Comparison of ENCODE assay signal across 8 mouse cellular contexts in the genomic region with DNA sequence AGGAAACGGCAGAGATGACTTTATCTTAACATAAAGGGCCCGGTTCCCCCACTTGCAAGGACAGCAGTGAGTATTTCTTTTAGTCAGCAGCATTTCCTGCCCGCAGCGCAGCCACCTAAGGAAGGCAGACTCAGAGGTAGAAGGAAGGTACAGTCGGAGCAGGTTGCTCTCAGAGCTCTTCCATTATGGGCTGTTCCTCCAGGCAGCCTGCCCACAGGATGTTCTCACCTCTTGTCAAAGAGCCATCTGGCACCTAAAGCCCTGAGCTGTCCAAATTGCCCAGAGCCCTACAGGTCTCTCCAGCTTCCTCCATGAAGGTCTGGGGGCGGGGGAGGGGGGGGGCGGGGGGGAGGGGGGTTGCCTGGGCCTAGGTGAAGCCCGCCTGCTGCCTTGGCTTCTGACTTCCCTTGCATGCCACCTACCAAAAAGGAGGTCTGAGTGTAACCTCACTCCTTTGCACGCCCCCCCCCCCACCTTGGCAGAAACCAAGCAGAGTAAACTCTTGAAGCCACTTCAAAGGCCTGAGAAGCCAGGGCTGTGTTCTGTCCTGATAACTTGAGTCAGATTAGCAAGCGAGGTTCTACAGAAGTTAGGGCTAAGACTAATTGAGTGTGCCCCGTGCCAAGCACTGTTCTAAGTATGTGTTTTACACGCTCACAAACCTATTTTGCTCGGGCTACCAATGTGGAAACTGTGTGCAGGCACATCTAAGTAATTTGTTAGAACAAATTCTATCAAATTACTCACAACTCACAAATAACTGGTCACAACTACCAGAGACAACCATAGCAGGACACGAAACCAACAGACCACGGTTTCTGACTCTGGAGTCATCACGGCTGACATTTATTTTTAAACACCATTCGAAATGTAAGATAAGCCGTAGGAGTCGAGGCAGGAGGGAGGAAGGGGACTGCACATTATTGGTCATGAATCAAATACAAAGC. TPM values are rescaled to one million over a fixed set of nuclear protein-coding genes. Genes with fewer than 3 reads are reported as not detected.
DNase-seq lines count a peak whose midpoint lies in the region; ATAC-seq lines count a peak whose summit lies in the region.

No protein-coding gene starts in this region.

- no peak for ATAC-seq in monocyte, adult 5-6 weeks (replicated peaks; ENCODE audit: insufficient number of reproducible peaks, low FRiP score, low TSS enrichment, poor library complexity, severe bottlenecking)
- no peak for ATAC-seq in erythroid progenitor cell, adult 5-6 weeks (replicated peaks; ENCODE audit: low FRiP score, poor library complexity, severe bottlenecking)

- DNase-seq in ovary, adult 18-20 months (ENCODE audit: low spot score), result peak; percentile 54
- DNase-seq in ovary, postnatal 10 days (ENCODE audit: low spot score), result no peak
- peak; percentile 95 for DNase-seq in cerebellum, postnatal 14 days
- peak; percentile 84 for DNase-seq in heart, postnatal 4 days
- peak; percentile 49 to 50 for DNase-seq in natural killer cell, adult 2 months (ENCODE audit: low spot score in 2 of 2)
- no peak for DNase-seq in urinary bladder, adult 2 months (ENCODE audit: low spot score)

RNA-seq across cellular contexts. Expression of a gene that starts 5.7 kb away (rescaled TPM):
- total RNA-seq in heart, postnatal 4 days (2021), result 100 to 1,000 TPM; 160 to 163 TPM
- 22.7 and 24.9 TPM in 2 replicates for polyA plus RNA-seq in urinary bladder, adult 2 months (2012; rRNA removed)
- 5.1 to 21.6 TPM (median 5.4 TPM) in 3 replicates for total RNA-seq in monocyte, adult 5-6 weeks (2017)
- 2.2 and 15.1 TPM in 2 replicates for total RNA-seq in erythroid progenitor cell, adult 5-6 weeks (2015; ENCODE audit: low replicate concordance)
- 1.1 and 1.7 TPM in 2 replicates for total RNA-seq in erythroid progenitor cell, adult 5-6 weeks (2017; ENCODE audit: low replicate concordance)

Comparison
In these comparisons a context has a peak if more than half of its experiments do, and no peak if none do; other contexts are left out.
1. DNase-seq: peak in ovary, adult 18-20 months (single experiment), cerebellum, postnatal 14 days (2 of 2), heart, postnatal 4 days (single experiment) and natural killer cell, adult 2 months (2 of 2); none in ovary, postnatal 10 days (single experiment) and urinary bladder, adult 2 months (single experiment).